Mouse (Mus musculus) forebrain, embryonic 16.5 days (tissue): ENCODE data around the gene Gm8212. TPM values are rescaled to one million over a fixed set of nuclear protein-coding genes. Genes with fewer than 3 reads are reported as not detected.
"Not testable (repeated sequence)": the region's sequence is repeated elsewhere in the genome, so short reads cannot be mapped to it uniquely, and the experiment has no call there.

Experiments
- ATAC-seq: fragments of 200-750 bp; cut with Nextera tagmentation; 2 replicates; pipeline ENCODE4 v1.8.0; 2017; ENCODE audit warnings: mild to moderate bottlenecking, moderate library complexity
- H3K27ac ChIP-seq: fragments of 300-500 bp; sonication (generic); 2 replicates; pipeline ENCODE4 v1.5.1; 2014; ENCODE audit warnings: low read length, control low read depth
- H3K27me3 ChIP-seq: fragments of 300-500 bp; sonication (generic); replicated peaks from 2 replicates; pipeline ENCODE4 v1.6.1; 2014; ENCODE audit warnings: low read length; ENCODE audit not compliant: control insufficient read depth, insufficient read depth
- H3K36me3 ChIP-seq: fragments of 300-500 bp; sonication (generic); 2 replicates; pipeline ENCODE4 v1.6.1; 2014; ENCODE audit not compliant: control insufficient read depth, insufficient read depth
- H3K4me1 ChIP-seq: fragments of 300-500 bp; sonication (generic); replicated peaks from 2 replicates; pipeline ENCODE4 v1.6.1; 2014; ENCODE audit warnings: low read length; ENCODE audit not compliant: control insufficient read depth, insufficient read depth
- H3K4me2 ChIP-seq: fragments of 300-500 bp; sonication (generic); 2 replicates; pipeline ENCODE4 v1.6.1; 2014; ENCODE audit warnings: mild to moderate bottlenecking, low read length, control low read depth
- H3K4me3 ChIP-seq: fragments of 300-500 bp; sonication (generic); replicated peaks from 2 replicates; pipeline ENCODE4 v1.5.1; 2014; ENCODE audit warnings: mild to moderate bottlenecking, low read length, control low read depth
- H3K9ac ChIP-seq: fragments of 300-500 bp; sonication (generic); replicated peaks from 2 replicates; pipeline ENCODE4 v1.6.1; 2014; ENCODE audit warnings: low read depth, low read length, control low read depth
- H3K9me3 ChIP-seq: fragments of 300-500 bp; sonication (generic); 2 replicates; pipeline ENCODE4 v1.6.1; 2016; ENCODE audit warnings: low read length; ENCODE audit not compliant: control insufficient read depth
- WGBS: fragments of 180-500 bp; shearing (Covaris S2); extraction: QIAGEN DNeasy Blood & Tissue Kit; methylation state at CpG from one replicate; pipeline ENCODE4 v1.1.7; 2014; 5-methylcytosine and 5-hydroxymethylcytosine counted together
- polyA plus RNA-seq: library from polyadenylated mRNA; unstranded; fragments of >200 nt; fragmentation: Nextera tagmentation; extraction: Ambion mirVana; gene quantifications from 2 replicates; pipeline ENCODE4 v1.2.1, GENCODE M21; 2015

Gene Gm8212
- not detected in 2 replicates for polyA plus RNA-seq

GRCm38 (mm10) chr14:44197361-44197760 lies at the start of gene Gm8212:
Gm8212 (plus strand) TSS chr14:44197661.
- H3K27ac ChIP-seq, H3K27me3 ChIP-seq, H3K36me3 ChIP-seq, H3K9me3 ChIP-seq, H3K4me1 ChIP-seq, ATAC-seq, H3K4me2 ChIP-seq, H3K4me3 ChIP-seq, H3K9ac ChIP-seq: not testable (repeated sequence)
- 100% methylated on average over 1 of the region's 3 CpGs for WGBS

DNA sequence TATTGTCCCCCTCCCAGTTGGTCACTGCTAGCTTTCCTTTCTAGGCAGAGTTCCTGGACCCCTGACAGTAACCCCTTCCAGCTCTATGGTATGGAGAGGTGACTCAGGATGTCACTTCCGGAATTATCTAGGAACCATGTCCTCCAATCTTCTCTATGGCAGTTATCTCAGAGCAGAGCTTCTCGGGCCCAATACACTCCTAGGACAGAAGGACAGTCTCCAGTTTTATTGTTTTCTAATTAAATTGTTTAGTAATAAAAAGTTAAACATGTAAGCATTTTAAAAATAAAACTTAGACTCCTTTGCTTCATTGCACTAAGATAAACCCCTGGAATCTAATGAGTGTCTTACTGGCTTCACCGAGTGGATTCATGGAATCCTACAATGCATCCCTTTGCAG lies 15.7 kb downstream of the Gm8212 start, which contains the start of gene 4930503E14Rik:
Gene 4930503E14Rik (minus strand): TSS at position 101 of the 400 bp plus-strand sequence.
- not testable (repeated sequence) for H3K4me2 ChIP-seq, H3K4me3 ChIP-seq, H3K9me3 ChIP-seq, H3K9ac ChIP-seq, H3K27me3 ChIP-seq, H3K4me1 ChIP-seq, H3K36me3 ChIP-seq, H3K27ac ChIP-seq, ATAC-seq
- 93% methylated on average over 3 of the region's 3 CpGs for WGBS

DNA sequence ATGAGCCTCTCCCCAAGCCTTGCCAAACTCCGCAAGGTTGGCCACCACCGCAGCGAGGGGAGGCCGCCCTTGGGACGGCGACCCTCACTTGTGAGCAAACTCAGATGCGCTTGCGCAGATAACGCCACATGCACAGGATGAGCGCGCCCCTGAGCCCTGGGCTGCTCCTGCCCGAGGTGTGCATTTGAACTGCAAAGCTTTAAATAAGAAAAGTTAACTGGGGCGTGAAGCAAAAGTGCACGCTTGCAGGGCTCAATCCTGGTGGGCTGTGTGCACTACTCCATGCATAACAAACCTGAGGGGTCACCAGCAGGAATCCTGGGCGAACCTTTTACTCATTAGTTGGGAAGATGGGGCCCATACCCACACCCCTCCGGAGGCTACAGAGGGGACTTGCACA lies 50.6 kb downstream of the Gm8212 start:
- no peak overlapping the region for H3K4me3 ChIP-seq
- no peaks in the 10 kb centered on the region for H3K36me3 ChIP-seq
- no peaks in the 10 kb centered on the region for H3K27me3 ChIP-seq
- H3K9ac ChIP-seq: no peak overlapping the region
- H3K4me1 ChIP-seq: no peaks in the 10 kb centered on the region
- no peak overlapping the region for H3K27ac ChIP-seq
- no peak overlapping the region for H3K4me2 ChIP-seq
- ATAC-seq: no peak
- no peaks in the 10 kb centered on the region for H3K9me3 ChIP-seq
- WGBS: 93% methylated on average over 16 of the region's 16 CpGs

Other genes starting within 250 kb of the Gm8212 start
- not detected in 2 replicates for gene Ang5, start 240.6 kb upstream of the Gm8212 start, polyA plus RNA-seq
- not detected in 2 replicates for gene Ang6, start 195.4 kb upstream of the Gm8212 start, polyA plus RNA-seq
- not detected in 2 replicates for gene Ear2, start 95.0 kb upstream of the Gm8212 start, polyA plus RNA-seq
- not detected in 2 replicates for gene Gm3327, start 73.8 kb upstream of the Gm8212 start, polyA plus RNA-seq
- gene 4930503E14Rik, start 15.6 kb downstream of the Gm8212 start, polyA plus RNA-seq: not detected in 2 replicates
- gene Gm8220, start 87.9 kb downstream of the Gm8212 start, polyA plus RNA-seq: not detected in 2 replicates
- gene Gm5930, start 140.9 kb downstream of the Gm8212 start, polyA plus RNA-seq: not detected in 2 replicates
- not detected in 2 replicates for gene Gm8229, start 167.7 kb downstream of the Gm8212 start, polyA plus RNA-seq
- gene Gm3371, start 213.0 kb downstream of the Gm8212 start, polyA plus RNA-seq: not detected in 2 replicates
- not detected in 2 replicates for gene Gm8232, start 236.0 kb downstream of the Gm8212 start, polyA plus RNA-seq